Mouse (Mus musculus) bone marrow macrophage, adult 2 months (primary cell): ENCODE measurements around the gene Nek6.

Experiments used
- CTCF ChIP-seq: IDR thresholded peaks from 2 replicates; pipeline ENCODE4 v1.5.1; 2012; ENCODE audit warnings: low read depth, mild to moderate bottlenecking, low read length, moderate library complexity
- POLR2A ChIP-seq: IDR thresholded peaks from 2 replicates; pipeline ENCODE4 v1.6.1; 2012; ENCODE audit warnings: mild to moderate bottlenecking, low read depth, low read length, borderline replicate concordance

- no peak for TF ChIP-seq POLR2A
- TF ChIP-seq CTCF = no peak; the same call in none of the 2 replicates
These were observed 29.3 kb upstream of the Nek6 start for GRCm38 (mm10) chr2:38482122-38482521.
